Mouse (Mus musculus): ENCODE results near the gene Clip2.

DNA sequence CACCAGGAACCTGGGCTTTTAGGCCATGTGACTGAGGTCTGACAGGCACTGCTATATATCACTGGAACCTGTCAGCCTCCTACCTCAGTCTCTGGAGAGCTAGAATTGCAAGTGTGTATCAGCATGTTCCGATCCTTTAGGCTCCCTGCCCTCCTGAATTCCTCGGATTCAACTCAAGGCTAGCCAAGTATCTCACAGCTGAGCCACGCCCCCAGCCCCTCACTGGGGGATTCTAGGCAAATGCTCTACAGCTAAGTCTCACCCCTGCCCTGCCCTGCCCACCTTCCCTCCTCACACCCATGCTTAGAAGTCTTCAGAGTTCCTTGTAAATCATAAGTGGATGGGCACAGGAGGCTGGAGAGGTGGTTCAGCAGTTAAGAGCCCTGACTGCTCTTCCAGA, 111.1 kb downstream of the Clip2 start:
- TF ChIP-seq POLR2A (IDR thresholded peaks at IDR 0.05; ENCODE audit: low read depth, low read length) (no peak), MAZ (IDR thresholded peaks at IDR 0.05; ENCODE audit: low read depth, low read length) (no peak), CTCF (conservative IDR thresholded peaks at IDR 0.05 in 1 of 2, IDR thresholded peaks at IDR 0.05 in 1 of 2; ENCODE audit: low read depth in 2 of 2, low read length in 2 of 2) (no peak), HCFC1 (IDR thresholded peaks at IDR 0.05; ENCODE audit: low read depth, low read length) (no peak), ZMIZ1 (IDR thresholded peaks at IDR 0.05; ENCODE audit: low read depth, low read length) (no peak), GABPA (IDR thresholded peaks at IDR 0.05; ENCODE audit: insufficient replicate concordance, low read depth, low read length) (no peak), EP300 (IDR thresholded peaks at IDR 0.05; ENCODE audit: low read length) (no peak), RCOR1 (conservative IDR thresholded peaks at IDR 0.05; ENCODE audit: low read depth, low read length) (no peak), JUND (conservative IDR thresholded peaks at IDR 0.05; ENCODE audit: low read depth, low read length) (no peak)

All from CH12.LX (cell line).